Mouse (Mus musculus) MEL (cell line): ENCODE data around the gene Pigh. TPM values are rescaled to one million over a fixed set of nuclear protein-coding genes. Genes with fewer than 3 reads are reported as not detected.

ENCODE experiments used
- DNase-seq: peaks from one replicate; pipeline ENCODE4 v3.0.0; 2011; ENCODE audit warnings: low read depth, low spot score
- H3K27ac ChIP-seq: 2 replicates; pipeline ENCODE4 v1.5.1; 2012; ENCODE audit warnings: low read depth, mild to moderate bottlenecking, control low read depth, low read length, moderate library complexity; ENCODE audit not compliant: control insufficient read depth
- H3K27me3 ChIP-seq, 2 experiments: fragments of 150-350 bp in 1 of 2; sonication (generic) in 1 of 2; 2 replicates each; pipeline ENCODE4 v1.6.1; 2012; ENCODE audit warnings: low read length in 2 of 2, mild to moderate bottlenecking in 2 of 2, improper control_type of control experiment in 1 of 2, moderate library complexity in 1 of 2; ENCODE audit not compliant: insufficient read depth in 2 of 2, control insufficient read depth in 1 of 2
- H3K36me3 ChIP-seq, 2 experiments: 2 replicates each; pipeline ENCODE4 v1.6.1; 2012 to 2014; ENCODE audit warnings: low read length in 2 of 2, improper control_type of control experiment in 1 of 2, inconsistent platforms in 1 of 2, mild to moderate bottlenecking in 1 of 2; ENCODE audit not compliant: insufficient read depth in 2 of 2, control insufficient read depth in 1 of 2
- H3K4me1 ChIP-seq, 2 experiments: fragments of 150-350 bp in 1 of 2; sonication (generic) in 1 of 2; 2 replicates each; pipeline ENCODE4 v1.6.1; 2012; ENCODE audit warnings: low read length in 2 of 2, improper control_type of control experiment in 1 of 2, mild to moderate bottlenecking in 1 of 2; ENCODE audit not compliant: insufficient read depth in 2 of 2, control insufficient read depth in 1 of 2
- H3K4me3 ChIP-seq, 2 experiments: fragments of 150-350 bp in 1 of 2; sonication (generic) in 1 of 2; 2 replicates each; pipeline ENCODE4 v1.5.1; 2012; ENCODE audit warnings: low read depth in 2 of 2, low read length in 2 of 2, mild to moderate bottlenecking in 2 of 2, moderate library complexity in 2 of 2, control low read depth in 1 of 2, improper control_type of control experiment in 1 of 2; ENCODE audit not compliant: control insufficient read depth in 1 of 2, insufficient read depth in 1 of 2
- H3K79me2 ChIP-seq: 2 replicates; pipeline ENCODE4 v1.6.1; 2012; ENCODE audit warnings: mild to moderate bottlenecking, low read length, moderate library complexity; ENCODE audit not compliant: control insufficient read depth, poor library complexity, insufficient read depth
- H3K9ac ChIP-seq: 2 replicates; pipeline ENCODE4 v1.6.1; 2012; ENCODE audit warnings: low read depth, mild to moderate bottlenecking, control low read depth, low read length, moderate library complexity; ENCODE audit not compliant: control insufficient read depth, poor library complexity, severe bottlenecking
- H3K9me3 ChIP-seq: fragments of 150-350 bp; sonication (generic); replicated peaks from 2 replicates; pipeline ENCODE4 v1.6.1; 2012; ENCODE audit warnings: mild to moderate bottlenecking, low read length, improper control_type of control experiment, moderate library complexity; ENCODE audit not compliant: insufficient read depth
- BHLHE40 ChIP-seq: IDR thresholded peaks from 2 replicates; pipeline ENCODE4 v1.6.1; 2012; ENCODE audit warnings: low read depth, mild to moderate bottlenecking, inconsistent platforms, low read length, improper control_type of control experiment, borderline replicate concordance
- CHD1 ChIP-seq: IDR thresholded peaks from 2 replicates; pipeline ENCODE4 v1.6.1; 2012; ENCODE audit warnings: low read depth, mild to moderate bottlenecking, inconsistent platforms, low read length, improper control_type of control experiment
- CHD2 ChIP-seq: IDR thresholded peaks from 2 replicates; pipeline ENCODE4 v1.6.1; 2011; ENCODE audit warnings: low read length, improper control_type of control experiment
- CTCF ChIP-seq, 3 experiments: IDR thresholded peaks in 2 of 3; conservative IDR thresholded peaks in 1 of 3; 2 replicates each; pipeline ENCODE4 v1.5.1; 2011 to 2012; ENCODE audit warnings: low read length in 3 of 3, low read depth in 2 of 3, mild to moderate bottlenecking in 2 of 3, improper control_type of control experiment in 1 of 3, inconsistent platforms in 1 of 3, mixed read lengths in 1 of 3, moderate library complexity in 1 of 3; ENCODE audit not compliant: control insufficient read depth in 1 of 3, insufficient read depth in 1 of 3, poor library complexity in 1 of 3, severe bottlenecking in 1 of 3
- E2F4 ChIP-seq: IDR thresholded peaks from 2 replicates; pipeline ENCODE4 v1.6.1; 2011; ENCODE audit warnings: low read depth, low read length, improper control_type of control experiment, borderline replicate concordance
- EP300 ChIP-seq, 2 experiments: IDR thresholded peaks; 2 replicates each; pipeline ENCODE4 v1.6.1; 2011; ENCODE audit warnings: improper control_type of control experiment in 2 of 2, low read length in 2 of 2, low read depth in 1 of 2, mild to moderate bottlenecking in 1 of 2
- GABPA ChIP-seq: IDR thresholded peaks from 2 replicates; pipeline ENCODE4 v1.6.1; 2012; ENCODE audit warnings: low read depth, mild to moderate bottlenecking, inconsistent platforms, low read length, improper control_type of control experiment, moderate library complexity
- HCFC1 ChIP-seq: IDR thresholded peaks from 2 replicates; pipeline ENCODE4 v1.6.1; 2012; ENCODE audit warnings: low read depth, mild to moderate bottlenecking, inconsistent platforms, low read length, improper control_type of control experiment, moderate library complexity
- KAT2A ChIP-seq: conservative IDR thresholded peaks from 2 replicates; pipeline ENCODE4 v1.6.1; 2012; ENCODE audit warnings: low read depth, low read length, improper control_type of control experiment, inconsistent platforms
- MAFK ChIP-seq: IDR thresholded peaks from 2 replicates; pipeline ENCODE4 v1.6.1; 2011; ENCODE audit warnings: low read depth, mild to moderate bottlenecking, low read length, improper control_type of control experiment, borderline replicate concordance
- MAX ChIP-seq: IDR thresholded peaks from 2 replicates; pipeline ENCODE4 v1.6.1; 2011; ENCODE audit warnings: low read length, improper control_type of control experiment
- MYB ChIP-seq: IDR thresholded peaks from 2 replicates; pipeline ENCODE4 v1.6.1; 2011; ENCODE audit warnings: mild to moderate bottlenecking, low read depth, low read length, improper control_type of control experiment
- MYC ChIP-seq: IDR thresholded peaks from 2 replicates; pipeline ENCODE4 v1.6.1; 2011; ENCODE audit warnings: low read depth, mild to moderate bottlenecking, low read length, improper control_type of control experiment, moderate library complexity
- NELFE ChIP-seq: IDR thresholded peaks from 2 replicates; pipeline ENCODE4 v1.6.1; 2011; ENCODE audit warnings: low read depth, low read length, improper control_type of control experiment
- POLR2AphosphoS2 ChIP-seq: IDR thresholded peaks from 2 replicates; pipeline ENCODE4 v1.6.1; 2011; ENCODE audit warnings: low read length, improper control_type of control experiment
- POLR2AphosphoS5 ChIP-seq: IDR thresholded peaks from 2 replicates; pipeline ENCODE4 v1.6.1; 2012; ENCODE audit warnings: low read depth, borderline replicate concordance, mild to moderate bottlenecking, inconsistent platforms, low read length, moderate library complexity, mixed read lengths
- SMC3 ChIP-seq: IDR thresholded peaks from 2 replicates; pipeline ENCODE4 v1.6.1; 2011; ENCODE audit warnings: low read depth, low read length, improper control_type of control experiment
- USF2 ChIP-seq, 2 experiments: IDR thresholded peaks; 2 replicates each; pipeline ENCODE4 v1.6.1; 2011 to 2012; ENCODE audit warnings: improper control_type of control experiment in 2 of 2, low read length in 2 of 2, borderline replicate concordance in 1 of 2, inconsistent platforms in 1 of 2, low read depth in 1 of 2, mild to moderate bottlenecking in 1 of 2; ENCODE audit not compliant: insufficient read depth in 1 of 2
- ZC3H11A ChIP-seq: IDR thresholded peaks from 2 replicates; pipeline ENCODE4 v1.6.1; 2012; ENCODE audit warnings: low read depth, mild to moderate bottlenecking, inconsistent platforms, low read length, improper control_type of control experiment
- polyA plus RNA-seq, 2 experiments: library from polyadenylated mRNA; stranded (reverse) in 1 of 2; unstranded in 1 of 2; fragments of >175 nt in 1 of 2; fragments of >200 nt in 1 of 2; gene quantifications; 2 replicates each; pipeline versions ENCODE4 v1.2.1 to v1.2.4; 2012; ENCODE audit warnings: low replicate concordance in 2 of 2, low read depth in 1 of 2; ENCODE audit not compliant: insufficient read length in 2 of 2, insufficient read depth in 1 of 2, missing spikeins in 1 of 2
- total RNA-seq: library from RNA; depleted of rRNA; stranded (reverse); fragments of 300-350 nt; gene quantifications from 2 replicates; pipeline ENCODE4 v1.2.3, GENCODE M21; 2012

Gene Pigh
- total and polyA plus RNA-seq, 3 experiments = 7.2 to 9.5 TPM; not detected in 1

GRCm38 (mm10) chr12:79118991-79119390, 29.5 kb upstream of the Pigh start:
- Histone ChIP-seq H3K36me3 (no peaks in the 10 kb centered on the region), H3K4me3 (no peak overlapping the region), H3K9me3 (no peaks in the 10 kb centered on the region), H3K9ac (no peak overlapping the region), H3K27me3 (peaks cover 4 to 11% of the 10 kb centered on the region in 2 experiments), H3K27ac (no peak overlapping the region), H3K79me2 (no peaks in the 10 kb centered on the region), H3K4me1 (no peaks in the 10 kb centered on the region)
- TF ChIP-seq POLR2AphosphoS5 (no peak), MYB (no peak), MAX (no peak)
- no peak for DNase-seq

- no peak overlapping the region for H3K27ac ChIP-seq
- no peak overlapping the region for H3K4me3 ChIP-seq
- no peak for DNase-seq
- no peaks in the 10 kb centered on the region for H3K36me3 ChIP-seq
- no peaks in the 10 kb centered on the region for H3K9me3 ChIP-seq
- peaks cover 0 to 7% of the 10 kb centered on the region in 2 experiments; a peak in 3 of 4 replicates for H3K27me3 ChIP-seq
- no peaks in the 10 kb centered on the region for H3K79me2 ChIP-seq
- no peaks in the 10 kb centered on the region for H3K4me1 ChIP-seq
- H3K9ac ChIP-seq = no peak overlapping the region
- no peak for TF ChIP-seq NELFE
- TF ChIP-seq MAFK = no peak
- TF ChIP-seq CHD1 = no peak
- no peak for TF ChIP-seq KAT2A
- TF ChIP-seq MAX = no peak
- TF ChIP-seq SMC3 = no peak
- no peak for TF ChIP-seq CHD2
- no peak for TF ChIP-seq E2F4
- no peak for TF ChIP-seq GABPA
- no peak for TF ChIP-seq HCFC1
- no peak for TF ChIP-seq BHLHE40
- TF ChIP-seq ZC3H11A = no peak
- no peak for TF ChIP-seq CTCF (IDR thresholded peaks at IDR 0.05 in 2 of 3, conservative IDR thresholded peaks at IDR 0.05 in 1 of 3; ENCODE audit: control insufficient read depth in 1 of 3, insufficient read depth in 1 of 3, low read depth in 2 of 3, low read length in 3 of 3, poor library complexity in 1 of 3, severe bottlenecking in 1 of 3)
- TF ChIP-seq MYC = no peak
- TF ChIP-seq EP300 (IDR thresholded peaks at IDR 0.05; ENCODE audit: low read depth in 1 of 2, low read length in 2 of 2) = no peak
- no peak for TF ChIP-seq POLR2AphosphoS2
- no peak for TF ChIP-seq USF2 (IDR thresholded peaks at IDR 0.05; ENCODE audit: borderline replicate concordance in 1 of 2, insufficient read depth in 1 of 2, low read depth in 1 of 2, low read length in 2 of 2)
- TF ChIP-seq, all 39 proteins: peak for 0
Observed at GRCm38 (mm10) chr12:79105312-79105711, 15.9 kb upstream of the Pigh start.
